Mouse (Mus musculus) heart, adult 8-10 months (tissue): ENCODE measurements around the gene Rassf8. TPM values are rescaled to one million over a fixed set of nuclear protein-coding genes. Genes with fewer than 3 reads are reported as not detected.

Experiments used
- DNase-seq: peaks from one replicate; pipeline ENCODE4 v3.0.0; 2022; ENCODE audit warnings: low spot score
- total RNA-seq, 4 experiments: library from RNA; stranded (reverse); gene quantifications; 2 replicates each; pipeline ENCODE4 v1.2.4; 2022

Rassf8 gene
- total RNA-seq, 4 experiments from 2014 or later, result 54.3 to 61.5 (median 55.4) TPM

- no peak for DNase-seq
These were observed 115.1 kb downstream of the Rassf8 start for GRCm38 (mm10) chr6:145861462-145862227.

DNA sequence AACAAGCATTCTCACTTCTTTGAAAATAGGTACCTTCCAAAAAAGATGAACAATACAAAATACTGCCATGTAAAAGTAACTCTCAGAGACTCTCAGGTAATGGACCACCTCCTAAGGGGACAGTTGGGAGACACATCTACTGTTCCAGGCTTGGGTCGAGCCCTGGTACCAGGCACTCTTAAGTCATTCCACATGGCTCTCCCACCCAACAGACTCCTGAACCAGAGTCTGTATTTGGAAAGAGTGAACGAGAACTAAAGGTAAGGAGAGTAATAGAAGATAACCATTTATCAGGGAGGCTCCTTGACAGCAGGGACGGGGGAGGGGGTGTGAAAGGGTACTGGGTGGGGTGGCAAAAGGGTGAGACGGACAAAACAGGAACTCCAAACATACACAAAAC, 115.8 kb downstream of the Rassf8 start:
- no peak for DNase-seq

- no peak for DNase-seq
These were observed 116.2 kb downstream of the Rassf8 start for GRCm38 (mm10) chr6:145862739-145863064.

DNA sequence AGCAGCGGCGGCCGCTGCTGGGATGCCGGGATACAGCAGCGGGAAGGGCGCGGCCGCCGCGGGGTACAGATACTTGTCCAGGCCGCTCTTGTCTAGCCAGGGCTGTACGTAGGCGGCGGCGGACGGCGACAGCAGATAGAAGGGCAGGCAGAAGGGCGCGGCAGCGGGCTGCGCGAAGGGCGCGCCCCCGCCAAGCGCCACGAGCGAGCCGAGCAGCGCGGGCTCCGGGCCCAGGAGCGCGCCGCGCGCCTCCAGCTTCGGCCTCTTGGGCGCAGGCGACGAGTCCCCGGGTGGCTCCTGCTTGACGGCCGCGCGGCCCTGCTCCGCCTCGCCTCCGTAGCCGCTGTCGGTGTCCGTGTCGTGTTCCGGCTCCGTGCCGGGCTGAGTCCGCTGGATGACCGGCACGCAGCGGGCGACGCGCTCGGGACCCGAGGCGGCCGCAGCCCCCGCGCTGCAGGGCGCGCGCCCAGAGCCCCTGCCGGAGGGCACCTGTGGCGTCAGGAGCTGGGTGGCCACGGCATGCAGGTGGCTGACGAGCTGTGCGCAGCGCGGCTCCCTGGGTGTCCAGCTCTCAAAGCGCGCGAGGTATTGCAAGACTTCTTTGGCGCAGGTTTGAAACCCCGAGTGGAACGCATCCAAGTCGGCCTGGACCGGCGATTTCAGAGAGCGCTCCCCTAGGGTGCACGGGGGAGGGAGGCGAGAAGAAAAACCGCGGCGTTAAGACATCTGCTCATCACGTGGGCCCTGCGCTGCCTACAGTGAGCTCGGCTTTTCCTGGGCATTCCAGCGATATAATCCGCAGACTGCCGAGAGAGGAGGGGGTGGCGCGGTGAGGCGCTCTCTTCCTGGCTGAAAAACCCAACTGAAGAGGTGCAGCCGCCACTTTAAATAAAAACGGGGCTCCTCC, 116.8 kb downstream of the Rassf8 start:
- DNase-seq, result peak; percentile 59

DNA sequence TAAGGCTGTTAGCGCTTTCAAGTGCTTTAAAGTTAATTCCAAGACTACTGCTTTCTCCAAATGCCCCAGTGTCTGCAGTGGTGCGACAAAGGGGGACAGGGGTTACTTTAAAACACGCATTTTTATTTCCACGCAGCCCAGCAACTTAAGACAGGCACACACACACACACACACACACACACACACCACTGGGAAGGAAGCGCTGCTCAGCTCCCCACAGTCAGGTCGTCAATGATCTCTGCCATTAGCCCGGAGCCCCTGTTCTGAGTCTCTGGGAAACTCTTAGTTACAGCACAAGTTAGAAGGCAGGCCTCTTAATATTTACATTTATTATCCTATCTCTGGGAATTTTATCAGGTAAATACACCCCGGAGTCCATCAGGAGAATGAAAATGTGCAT, 117.6 kb downstream of the Rassf8 start:
- no peak for DNase-seq

- DNase-seq, result peak; percentile 74
These were observed 118.8 kb downstream of the Rassf8 start, which contains the start of gene Bhlhe41 for GRCm38 (mm10) chr6:145865289-145865885. Bhlhe41 (minus strand) TSS chr6:145865558.

GRCm38 (mm10) chr6:145865886-145866851, 119.6 kb downstream of the Rassf8 start:
- peak; percentile 93 for DNase-seq

- DNase-seq, result no peak
These were observed 120.6 kb downstream of the Rassf8 start for GRCm38 (mm10) chr6:145867111-145867510.

Other genes with a start within 250 kb of the Rassf8 start
- gene Lmntd1, start 132.4 kb upstream of the Rassf8 start, total RNA-seq, result 1 to 10 TPM; 1.1 to 3.6 (median 3.2) TPM
- gene Tuba3b, start 131.0 kb upstream of the Rassf8 start, total RNA-seq, result under 1 TPM in 3 of 4 experiments, not detected in 1; 0.14 to 0.22 (median 0.19) TPM
- 10 to 100 TPM; 27.4 to 57.3 (median 35.1) TPM for gene Bhlhe41, start 118.8 kb downstream of the Rassf8 start, total RNA-seq
- gene Sspn, start 184.9 kb downstream of the Rassf8 start, total RNA-seq, result 100 to 1,000 TPM; 100 to 117 (median 109) TPM